Mouse (Mus musculus): ENCODE data around the gene Stard8.
"Not testable (repeated sequence)": the region's sequence is repeated elsewhere in the genome, so short reads cannot be mapped to it uniquely, and the experiment has no call there.

The Stard8 gene

GRCm38 (mm10) chrX:99046360-99047055, 43.5 kb downstream of the Stard8 start:
- DNase-seq (ENCODE audit: low spot score): no peak

DNA sequence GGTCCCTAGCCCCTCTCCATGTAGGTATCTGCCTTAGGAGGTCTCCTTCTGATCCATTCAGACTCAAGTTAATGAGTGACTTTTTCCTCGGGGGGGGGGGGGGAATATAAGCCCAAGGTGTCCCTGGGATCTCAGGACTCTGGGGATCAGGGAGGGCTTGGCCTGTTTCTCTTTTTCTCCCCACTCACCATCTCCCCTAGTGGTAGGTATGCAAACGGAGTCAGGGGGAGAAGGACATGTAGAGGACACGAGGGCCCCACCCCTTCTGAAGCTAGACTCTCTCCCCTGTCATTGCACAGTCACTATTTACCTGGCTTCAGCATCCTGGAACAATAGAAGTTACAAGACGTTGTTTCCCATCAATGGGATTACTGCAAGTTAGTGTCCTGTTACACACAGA, 45.1 kb downstream of the Stard8 start:
- DNase-seq (ENCODE audit: low spot score): no peak

- peak; percentile 6 for DNase-seq (ENCODE audit: low spot score)
Measured at GRCm38 (mm10) chrX:99049247-99049646, 46.2 kb downstream of the Stard8 start.

- DNase-seq (ENCODE audit: low spot score): no peak
Measured at GRCm38 (mm10) chrX:99050736-99051481, 47.9 kb downstream of the Stard8 start.

DNA sequence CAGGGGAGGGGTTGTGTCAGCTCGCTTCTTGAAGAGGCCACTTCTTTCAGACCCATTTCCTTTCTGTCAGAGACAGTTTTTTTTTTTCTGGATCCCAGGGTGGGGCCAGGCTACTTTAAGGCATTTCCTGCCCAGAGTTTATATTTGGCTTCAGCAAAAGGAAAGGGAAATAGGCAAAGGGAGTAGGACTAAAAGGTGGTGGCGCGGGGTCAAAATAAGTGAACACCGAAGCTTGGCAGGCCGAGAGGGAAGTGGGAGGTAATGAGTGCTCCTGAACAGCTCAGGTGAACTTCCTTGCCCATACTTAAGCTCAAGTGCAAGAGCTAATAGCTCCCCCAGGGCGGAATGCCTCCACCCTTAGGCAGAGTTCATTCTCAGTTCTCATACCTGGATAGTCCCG, 49.2 kb downstream of the Stard8 start:
- DNase-seq (ENCODE audit: low spot score): no peak

DNA sequence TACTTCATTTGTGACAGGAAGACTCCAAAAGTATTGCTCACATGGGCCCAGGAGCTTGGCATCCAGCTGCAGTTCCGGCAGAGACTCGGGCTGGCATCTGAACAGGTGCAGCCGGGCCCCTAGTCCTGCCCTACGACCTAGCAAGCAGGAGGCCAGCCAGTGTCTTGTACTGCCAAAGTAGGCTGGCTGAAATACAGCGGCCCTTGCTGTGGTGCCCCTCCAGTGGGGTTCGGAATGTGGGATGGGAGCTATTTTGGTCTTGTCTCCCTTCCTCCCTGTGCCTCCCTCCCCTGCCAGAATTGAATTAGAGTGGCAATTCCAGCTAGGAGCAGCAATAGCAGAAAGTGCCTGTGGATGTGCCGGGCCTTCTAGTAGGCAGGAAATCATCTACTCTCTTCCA, 51.5 kb downstream of the Stard8 start:
- DNase-seq (ENCODE audit: low spot score): no peak

GRCm38 (mm10) chrX:99057772-99058440, 54.9 kb downstream of the Stard8 start:
- DNase-seq (ENCODE audit: low spot score): no peak

DNA sequence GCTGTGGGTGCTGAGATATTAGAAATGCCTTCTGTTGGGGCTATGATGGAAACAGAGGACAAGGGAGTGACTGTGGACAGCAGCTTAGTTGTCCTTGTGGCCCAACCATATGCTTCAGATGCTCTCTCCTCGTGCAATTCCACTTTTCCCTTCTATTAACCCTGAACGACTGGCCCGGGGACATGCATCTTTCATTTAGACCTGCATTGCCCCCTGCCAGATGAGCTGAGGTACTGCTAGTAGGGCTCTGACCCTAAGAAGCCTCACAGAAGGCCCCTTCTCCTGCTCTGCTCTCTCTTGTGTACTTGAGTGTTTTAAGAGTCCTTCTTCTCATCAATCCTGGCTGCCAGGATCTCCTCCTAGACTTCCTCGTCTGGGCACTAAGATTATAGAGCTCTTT, 56.1 kb downstream of the Stard8 start:
- DNase-seq (ENCODE audit: low spot score): no peak

DNA sequence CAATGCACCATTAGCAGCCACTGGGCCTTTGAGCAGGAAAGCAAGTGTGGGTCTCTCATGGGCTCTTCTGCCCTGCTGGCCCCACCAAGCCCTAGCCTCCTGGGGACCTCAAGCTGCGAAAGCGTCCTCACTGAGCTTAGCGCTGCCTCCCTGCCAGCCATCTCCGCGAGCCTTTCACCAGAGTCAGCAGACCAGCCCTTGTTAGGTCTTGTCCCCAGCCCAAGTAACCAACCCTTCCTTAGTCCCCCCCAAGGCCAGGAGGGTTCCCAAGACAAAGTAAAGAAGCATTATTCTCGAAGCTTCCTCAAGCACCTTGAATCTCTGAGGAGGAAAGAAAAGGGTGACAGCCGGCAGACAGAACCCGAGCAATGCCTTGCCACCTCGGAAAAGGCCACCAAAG, 62.5 kb downstream of the Stard8 start:
- no peak for DNase-seq (ENCODE audit: low spot score)

DNA sequence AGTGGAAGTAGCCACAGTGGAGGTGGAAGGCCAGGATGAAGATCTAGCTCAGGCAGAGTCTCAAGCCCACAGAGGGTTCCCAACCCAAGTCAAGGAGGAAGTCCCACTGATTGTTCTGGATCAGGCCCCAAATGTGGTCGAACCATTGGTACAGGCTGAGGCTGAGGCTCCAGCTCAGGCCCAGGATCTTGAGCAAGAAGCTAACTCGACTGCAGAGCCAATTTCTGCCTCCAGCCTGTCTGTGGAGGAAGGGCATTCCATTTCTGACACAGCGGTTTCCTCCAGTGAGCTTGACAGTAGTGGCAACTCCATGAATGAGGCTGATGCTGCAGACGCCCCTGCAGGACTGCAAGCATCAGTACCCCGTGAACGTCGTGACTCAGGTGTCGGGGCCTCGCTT, 63.5 kb downstream of the Stard8 start:
- DNase-seq (ENCODE audit: low spot score): no peak

- no peak for DNase-seq (ENCODE audit: low spot score)
Measured at GRCm38 (mm10) chrX:99067232-99067631, 64.2 kb downstream of the Stard8 start.

DNA sequence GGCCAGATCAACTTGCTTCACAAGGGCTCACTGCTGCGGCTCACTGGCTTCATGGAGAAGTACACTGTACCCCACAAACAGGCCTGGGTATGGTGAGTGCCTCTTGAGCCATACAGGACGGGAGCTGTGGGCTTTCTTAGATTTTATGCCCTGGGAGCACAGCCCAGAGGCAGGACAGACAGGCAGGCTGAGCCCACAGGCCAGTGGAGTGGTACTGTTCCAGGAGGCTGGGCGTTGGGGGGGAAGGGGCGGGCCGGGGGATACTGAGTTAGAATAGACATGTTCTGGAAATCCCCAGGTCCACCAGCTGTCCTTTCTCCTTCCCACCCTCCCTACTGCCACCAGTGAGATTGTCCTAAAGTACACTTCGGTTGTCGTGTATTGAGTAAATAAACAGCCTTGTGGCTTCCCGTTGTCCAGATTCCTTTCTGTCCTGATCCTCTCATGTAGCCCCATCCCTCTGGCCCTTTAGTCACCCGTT, 64.7 kb downstream of the Stard8 start:
- DNase-seq (ENCODE audit: low spot score): no peak

- no peak for DNase-seq (ENCODE audit: low spot score)
Measured at GRCm38 (mm10) chrX:99071188-99071587, 68.1 kb downstream of the Stard8 start.

GRCm38 (mm10) chrX:99072596-99072995, 69.5 kb downstream of the Stard8 start:
- DNase-seq (ENCODE audit: low spot score): no peak

DNA sequence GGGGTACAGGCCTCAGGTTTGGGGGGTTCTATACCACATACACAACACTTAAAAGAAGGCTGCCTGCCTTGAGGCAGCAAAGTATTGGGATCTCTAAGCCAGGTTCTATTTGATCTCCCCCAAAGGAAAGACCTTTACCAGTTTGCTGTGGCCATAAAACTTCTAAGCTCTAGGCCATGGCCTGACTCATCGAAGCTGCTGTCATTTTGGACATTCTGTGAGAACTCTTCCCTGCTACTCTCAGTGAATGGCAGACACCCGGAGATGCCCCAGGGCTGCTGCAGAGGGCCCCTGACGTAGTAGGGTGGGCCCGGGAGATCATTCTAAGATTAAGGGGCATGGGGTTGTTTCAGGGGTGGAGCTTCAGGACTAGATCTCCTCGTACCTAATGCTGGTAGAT, 72.1 kb downstream of the Stard8 start:
- DNase-seq (ENCODE audit: low spot score): no peak

GRCm38 (mm10) chrX:99076460-99076859, 73.4 kb downstream of the Stard8 start:
- no peak for DNase-seq (ENCODE audit: low spot score)

- not testable (repeated sequence) for DNase-seq (ENCODE audit: low spot score)
Measured at GRCm38 (mm10) chrX:99078374-99078892, 75.4 kb downstream of the Stard8 start.

GRCm38 (mm10) chrX:99092704-99093103, 89.7 kb downstream of the Stard8 start:
- DNase-seq (ENCODE audit: low spot score): no peak

DNA sequence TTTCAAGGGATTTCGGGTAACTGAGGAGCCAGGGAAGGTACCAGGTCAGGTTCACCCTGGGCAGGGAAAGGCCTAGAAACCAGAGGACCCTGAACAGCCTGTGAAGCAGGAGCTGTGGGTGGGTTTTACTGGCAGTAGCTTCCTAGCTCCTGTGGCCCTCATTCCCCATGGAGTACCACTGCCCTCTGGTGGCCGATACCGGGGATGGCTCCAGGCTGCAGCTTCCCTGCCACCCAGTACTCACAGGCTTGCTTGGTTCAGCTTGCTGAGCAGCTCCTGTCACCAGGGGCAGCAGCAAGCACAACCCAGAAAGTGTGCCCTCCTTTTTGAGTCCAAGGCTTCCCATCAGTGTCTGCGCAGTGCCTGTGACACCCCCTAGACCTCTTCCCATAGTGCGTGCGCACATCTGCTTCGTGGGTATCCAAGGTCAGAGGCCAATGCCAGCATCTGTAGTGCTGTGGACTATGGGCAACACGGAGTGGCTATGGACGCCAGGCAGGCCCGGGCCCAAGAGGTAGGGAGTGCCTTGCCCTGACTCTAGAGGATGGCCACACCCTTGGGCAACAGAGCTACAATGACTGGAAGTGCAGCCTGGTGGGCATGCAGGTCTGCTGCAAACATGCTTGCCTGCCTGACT, 108.2 kb downstream of the Stard8 start:
- not testable (repeated sequence) for DNase-seq (ENCODE audit: low spot score)

- no peak for DNase-seq (ENCODE audit: low spot score)
Measured at GRCm38 (mm10) chrX:99119510-99119909, 116.5 kb downstream of the Stard8 start.
